ENCODE assay signal across 17 mouse cellular contexts in genomic region chr6:34606407-34606806, GRCm38 (mm10). TPM values are rescaled to one million over a fixed set of nuclear protein-coding genes. Genes with fewer than 3 reads are reported as not detected.
A peak's percentile ranks its signal among the peaks of the same experiment; 100 is the strongest.
DNase-seq lines count a peak whose midpoint lies in the region; ATAC-seq and TF ChIP-seq lines count a peak whose summit lies in the region.
"Had no signal": no experiment of that assay in that cellular context is flagged by ENCODE, and none has a peak within 500 bp of the region (broad histone marks: within the 10 kb centered on the region; RNA-seq: fewer than 3 reads in every experiment).

No protein-coding gene starts in this region.

- no peaks in the 10 kb centered on the region for H3K9me3 ChIP-seq in heart, embryonic 12.5 days (replicated peaks)
- H3K9me3 ChIP-seq in lung, embryonic 14.5 days (ENCODE audit: low read depth, low read length) = no peaks in the 10 kb centered on the region
- no peaks in the 10 kb centered on the region for H3K9me3 ChIP-seq in heart, embryonic 16.5 days (replicated peaks; ENCODE audit: control insufficient read depth, low read length)
- no peaks in the 10 kb centered on the region for H3K9me3 ChIP-seq in stomach, embryonic 15.5 days
- no peaks in the 10 kb centered on the region for H3K9me3 ChIP-seq in forebrain, embryonic 15.5 days
- H3K9me3 ChIP-seq: forebrain, embryonic 10.5 days; hindbrain, embryonic 15.5 days; midbrain, embryonic 10.5 days had no signal

- no peak for DNase-seq in heart, postnatal 14 days
- DNase-seq in lung, embryonic 14.5 days = peak; percentile 79
- DNase-seq in lung, postnatal 4 days = no peak
- no peak for DNase-seq in gastrocnemius, postnatal 14 days
- DNase-seq: liver, postnatal 0 days; right cerebral cortex, postnatal 25 days; thymus, postnatal 4 days had no signal

- peaks cover 84% of the 10 kb centered on the region for H3K4me1 ChIP-seq in heart, embryonic 12.5 days (replicated peaks)
- peaks cover 48% of the 10 kb centered on the region for H3K4me1 ChIP-seq in lung, embryonic 14.5 days (ENCODE audit: insufficient read depth)
- H3K4me1 ChIP-seq in heart, embryonic 16.5 days (ENCODE audit: control insufficient read depth, insufficient read depth, low read length) = peaks cover 57% of the 10 kb centered on the region
- peaks cover 33% of the 10 kb centered on the region for H3K4me1 ChIP-seq in stomach, embryonic 15.5 days
- no peaks in the 10 kb centered on the region for H3K4me1 ChIP-seq in forebrain, embryonic 15.5 days

- TF ChIP-seq CTCF in lung, embryonic 14.5 days (IDR thresholded peaks at IDR 0.05; ENCODE audit: low read depth) = no peak

- no peaks in the 10 kb centered on the region for H3K27me3 ChIP-seq in heart, embryonic 12.5 days (replicated peaks)
- no peaks in the 10 kb centered on the region for H3K27me3 ChIP-seq in lung, embryonic 14.5 days (ENCODE audit: insufficient read depth, low read length)
- H3K27me3 ChIP-seq in heart, embryonic 16.5 days (ENCODE audit: control insufficient read depth, insufficient read depth, low read length) = no peaks in the 10 kb centered on the region
- H3K27me3 ChIP-seq in stomach, embryonic 15.5 days (replicated peaks) = no peaks in the 10 kb centered on the region
- no peaks in the 10 kb centered on the region for H3K27me3 ChIP-seq in forebrain, embryonic 15.5 days
- H3K27me3 ChIP-seq: hindbrain, embryonic 15.5 days had no signal

- no peak overlapping the region for H3K4me3 ChIP-seq in heart, embryonic 12.5 days
- no peak overlapping the region for H3K4me3 ChIP-seq in lung, embryonic 14.5 days (ENCODE audit: low read depth, low read length)
- no peak overlapping the region for H3K4me3 ChIP-seq in heart, embryonic 16.5 days (ENCODE audit: low read length)
- H3K4me3 ChIP-seq in stomach, embryonic 15.5 days (replicated peaks) = no peak overlapping the region
- H3K4me3 ChIP-seq in forebrain, embryonic 15.5 days = no peak overlapping the region
- H3K4me3 ChIP-seq: forebrain, embryonic 10.5 days; hindbrain, embryonic 15.5 days; layer of hippocampus, adult 2 months; midbrain, embryonic 10.5 days had no signal

- H3K36me3 ChIP-seq in heart, embryonic 12.5 days = no peaks in the 10 kb centered on the region
- H3K36me3 ChIP-seq in lung, embryonic 14.5 days (ENCODE audit: insufficient read depth) = no peaks in the 10 kb centered on the region
- no peaks in the 10 kb centered on the region for H3K36me3 ChIP-seq in heart, embryonic 16.5 days (ENCODE audit: control insufficient read depth, insufficient read depth)
- no peaks in the 10 kb centered on the region for H3K36me3 ChIP-seq in stomach, embryonic 15.5 days
- no peaks in the 10 kb centered on the region for H3K36me3 ChIP-seq in forebrain, embryonic 15.5 days
- H3K36me3 ChIP-seq: forebrain, embryonic 10.5 days; hindbrain, embryonic 15.5 days; midbrain, embryonic 10.5 days had no signal

- H3K4me2 ChIP-seq in heart, embryonic 12.5 days = no peak overlapping the region
- H3K4me2 ChIP-seq in lung, embryonic 14.5 days = 0 out of 2 replicates have a peak overlapping the region, but pooled peaks have one; percentile 2
- no peak overlapping the region for H3K4me2 ChIP-seq in heart, embryonic 16.5 days (ENCODE audit: low read depth, low read length)
- H3K4me2 ChIP-seq in stomach, embryonic 15.5 days = no peak overlapping the region
- H3K4me2 ChIP-seq in forebrain, embryonic 15.5 days (replicated peaks) = no peak overlapping the region
- H3K4me2 ChIP-seq: hindbrain, embryonic 15.5 days had no signal

- intact Hi-C loops in heart, postnatal 14 days (cut with DNase I) = no loop called here
- intact Hi-C loops in gastrocnemius, postnatal 14 days (cut with DNase I; ENCODE audit: low total_unique reads) = no loop called here

- H3K9ac ChIP-seq in heart, embryonic 12.5 days = no peak overlapping the region
- H3K9ac ChIP-seq in lung, embryonic 14.5 days = no peak overlapping the region
- H3K9ac ChIP-seq in heart, embryonic 16.5 days (ENCODE audit: low read length) = no peak overlapping the region
- no peak overlapping the region for H3K9ac ChIP-seq in stomach, embryonic 15.5 days
- no peak overlapping the region for H3K9ac ChIP-seq in forebrain, embryonic 15.5 days (replicated peaks)
- H3K9ac ChIP-seq: hindbrain, embryonic 15.5 days; liver, postnatal 0 days had no signal

- 54% methylated on average over 4 of the region's 4 CpGs for WGBS in heart, embryonic 12.5 days
- 18% methylated on average over 4 of the region's 4 CpGs for WGBS in lung, embryonic 14.5 days
- 47% methylated on average over 4 of the region's 4 CpGs for WGBS in heart, embryonic 16.5 days
- WGBS in stomach, embryonic 15.5 days = 32% methylated on average over 4 of the region's 4 CpGs
- WGBS in forebrain, embryonic 15.5 days = 70% methylated on average over 4 of the region's 4 CpGs

- peak overlapping the region; percentile 42; the same call in 1 of the 2 replicates for H3K27ac ChIP-seq in heart, embryonic 12.5 days (ENCODE audit: poor library complexity, severe bottlenecking)
- peak overlapping the region; percentile 81 for H3K27ac ChIP-seq in lung, embryonic 14.5 days (ENCODE audit: low read depth)
- H3K27ac ChIP-seq in heart, embryonic 16.5 days (ENCODE audit: low read length) = peak overlapping the region; percentile 2; the same call in 1 of the 2 replicates
- H3K27ac ChIP-seq in stomach, embryonic 15.5 days = peak overlapping the region; percentile 64
- no peak overlapping the region for H3K27ac ChIP-seq in forebrain, embryonic 15.5 days (replicated peaks)
- H3K27ac ChIP-seq: forebrain, embryonic 10.5 days; hindbrain, embryonic 15.5 days; layer of hippocampus, adult 2 months; midbrain, embryonic 10.5 days had no signal

- ATAC-seq in heart, embryonic 12.5 days (ENCODE audit: insufficient number of reproducible peaks, low FRiP score) = no peak
- no peak for ATAC-seq in lung, embryonic 14.5 days (ENCODE audit: insufficient read depth)
- no peak for ATAC-seq in heart, embryonic 16.5 days (replicated peaks; ENCODE audit: extremely low read depth, insufficient read depth, low FRiP score)
- no peak for ATAC-seq in stomach, embryonic 15.5 days (ENCODE audit: insufficient read depth, low FRiP score, low read depth)
- ATAC-seq in forebrain, embryonic 15.5 days (replicated peaks) = no peak
- ATAC-seq: liver, postnatal 0 days had no signal

RNA-seq across cellular contexts. Expression of gene Cald1, which starts 8.1 kb away (rescaled TPM):
- polyA plus RNA-seq in heart, embryonic 12.5 days (2016; fragmentation: Nextera tagmentation; extraction: Ambion mirVana) = 161 and 164 TPM in 2 replicates
- 10 to 100 TPM; 56.0 to 59.6 TPM for total RNA-seq in heart, postnatal 14 days (2021)
- polyA plus RNA-seq in lung, embryonic 14.5 days (2014; fragmentation: Nextera tagmentation; extraction: Ambion mirVana) = 283 and 297 TPM in 2 replicates
- 122 and 138 TPM in 2 replicates for polyA plus RNA-seq in heart, embryonic 16.5 days (2015; fragmentation: Nextera tagmentation; extraction: Ambion mirVana)
- 396 and 401 TPM in 2 replicates for polyA plus RNA-seq in stomach, embryonic 15.5 days (2015; fragmentation: Nextera tagmentation; extraction: Ambion mirVana)
- 63.8 and 66.9 TPM in 2 replicates for polyA plus RNA-seq in forebrain, embryonic 15.5 days (2015; fragmentation: Nextera tagmentation; extraction: Ambion mirVana)
- 10 to 100 TPM; 51.7 to 53.7 TPM for total RNA-seq in gastrocnemius, postnatal 14 days (2021)
- total RNA-seq: common myeloid progenitor, adult 5-6 weeks; MEL had no signal
